In the genomic region with DNA sequence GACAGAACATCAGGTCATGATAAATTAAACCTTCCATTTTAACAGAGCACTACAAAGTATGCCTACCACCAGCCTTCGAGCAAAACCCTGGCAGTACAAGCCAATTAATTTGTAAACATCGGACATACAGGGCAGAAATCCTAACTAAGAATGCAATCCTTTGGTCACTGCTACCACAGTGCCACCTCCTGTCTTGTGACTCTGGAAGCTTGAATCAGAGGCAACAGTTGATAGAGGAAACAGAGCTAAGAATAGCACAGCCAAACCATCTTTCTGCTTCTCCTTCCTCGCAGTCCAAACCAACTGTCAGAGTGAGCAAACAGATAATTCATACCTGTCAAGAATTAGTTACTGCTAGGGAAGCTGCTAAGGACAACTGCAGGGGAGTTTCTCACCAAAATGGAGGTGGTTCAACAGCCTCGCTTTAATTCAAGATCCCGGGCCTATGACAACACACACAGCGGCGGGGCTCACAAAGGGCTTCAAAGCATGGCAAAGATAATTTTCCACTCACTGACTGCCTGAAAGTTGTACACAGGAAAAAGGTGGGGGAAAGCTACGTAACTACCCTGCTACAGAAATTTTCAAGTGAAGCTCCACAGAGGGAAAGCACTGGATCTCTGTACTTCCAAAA, we compare ENCODE assay signal across 10 mouse cellular contexts. TPM values are rescaled to one million over a fixed set of nuclear protein-coding genes. Genes with fewer than 3 reads are reported as not detected.
A peak's percentile ranks its signal among the peaks of the same experiment; 100 is the strongest.
DNase-seq lines count a peak whose midpoint lies in the region; ATAC-seq and TF ChIP-seq lines count a peak whose summit lies in the region.
"Had no signal": no experiment of that assay in that cellular context is flagged by ENCODE, and none has a peak within 500 bp of the region (broad histone marks: within the 10 kb centered on the region; RNA-seq: fewer than 3 reads in every experiment).

No protein-coding gene starts in this region.

- peak overlapping the region; percentile 42 for H3K4me2 ChIP-seq in lung, embryonic 16.5 days (ENCODE audit: low read depth, low read length)
- peak overlapping the region; percentile 25; the same call in 1 of the 2 replicates for H3K4me2 ChIP-seq in kidney, embryonic 15.5 days
- H3K4me2 ChIP-seq in stomach, postnatal 0 days (replicated peaks; ENCODE audit: low read depth), result peak overlapping the region; percentile 36

- peaks cover 41% of the 10 kb centered on the region for H3K4me1 ChIP-seq in lung, embryonic 16.5 days (replicated peaks; ENCODE audit: control insufficient read depth, insufficient read depth, low read length)
- H3K4me1 ChIP-seq in kidney, embryonic 15.5 days, result peaks cover 52% of the 10 kb centered on the region
- peaks cover 3% of the 10 kb centered on the region for H3K4me1 ChIP-seq in stomach, postnatal 0 days (replicated peaks; ENCODE audit: control insufficient read depth, insufficient read depth)

- peaks cover 6% of the 10 kb centered on the region for H3K36me3 ChIP-seq in lung, embryonic 16.5 days (ENCODE audit: control insufficient read depth, insufficient read depth, low read length)
- peaks cover 39% of the 10 kb centered on the region for H3K36me3 ChIP-seq in kidney, embryonic 15.5 days
- H3K36me3 ChIP-seq in stomach, postnatal 0 days (ENCODE audit: control insufficient read depth, insufficient read depth, low read length), result no peaks in the 10 kb centered on the region; the same call in 1 of the 2 replicates

- TF ChIP-seq CTCF in stomach, postnatal 0 days (IDR thresholded peaks at IDR 0.05; ENCODE audit: low read depth), result peak; percentile 73

- H3K4me3 ChIP-seq in lung, embryonic 16.5 days (ENCODE audit: low read length), result peak overlapping the region; percentile 11; the same call in 1 of the 2 replicates
- H3K4me3 ChIP-seq in kidney, embryonic 15.5 days (replicated peaks), result peak overlapping the region; percentile 10; the same call in 1 of the 2 replicates
- H3K4me3 ChIP-seq in stomach, postnatal 0 days (ENCODE audit: low read depth, low read length), result no peak overlapping the region
- H3K4me3 ChIP-seq: myocyte had no signal

- no peak for TF ChIP-seq EP300 in stomach, postnatal 0 days (optimal IDR thresholded peaks at IDR 0.05)

- H3K27me3 ChIP-seq in lung, embryonic 16.5 days (ENCODE audit: control insufficient read depth, insufficient read depth, low read depth, low read length), result no peaks in the 10 kb centered on the region
- no peaks in the 10 kb centered on the region for H3K27me3 ChIP-seq in kidney, embryonic 15.5 days
- H3K27me3 ChIP-seq in stomach, postnatal 0 days (ENCODE audit: control insufficient read depth, insufficient read depth, low read length), result no peaks in the 10 kb centered on the region

- H3K27ac ChIP-seq in lung, embryonic 16.5 days (ENCODE audit: low read length), result peak overlapping the region; percentile 64
- peak overlapping the region; percentile 37; the same call in 1 of the 2 replicates for H3K27ac ChIP-seq in kidney, embryonic 15.5 days
- peak overlapping the region; percentile 74 for H3K27ac ChIP-seq in stomach, postnatal 0 days (replicated peaks)

- ATAC-seq in lung, embryonic 16.5 days (ENCODE audit: low read depth), result 0 out of 2 replicates have a peak, but pooled peaks have one; percentile 24
- ATAC-seq in kidney, embryonic 15.5 days (replicated peaks; ENCODE audit: low FRiP score), result no peak
- ATAC-seq in stomach, postnatal 0 days (ENCODE audit: low FRiP score, low TSS enrichment), result no peak

- DNase-seq in adrenal gland, postnatal 14 days, result peak; percentile 21
- DNase-seq in adrenal gland, adult 2 months, result no peak
- no peak for DNase-seq in lung, postnatal 25 days (ENCODE audit: low spot score)
- peak; percentile 24 for DNase-seq in stomach, postnatal 0 days (ENCODE audit: low spot score)
- DNase-seq in urinary bladder, adult 18-20 months (ENCODE audit: low spot score in 2 of 2), result no peak
- DNase-seq in left cerebral cortex, adult 9 months (ENCODE audit: low spot score in 2 of 2), result no peak
- DNase-seq: cerebellum, adult 8-10 months had no signal

- 0 out of 2 replicates have a peak overlapping the region, but pooled peaks have one; percentile 16 for H3K9ac ChIP-seq in lung, embryonic 16.5 days (ENCODE audit: low read length)
- H3K9ac ChIP-seq in kidney, embryonic 15.5 days, result no peak overlapping the region
- no peak overlapping the region for H3K9ac ChIP-seq in stomach, postnatal 0 days (ENCODE audit: low read length)

- WGBS in lung, embryonic 16.5 days, result 41% methylated on average over 8 of the region's 8 CpGs
- 66% methylated on average over 8 of the region's 8 CpGs for WGBS in kidney, embryonic 15.5 days
- WGBS in stomach, postnatal 0 days, result 32% methylated on average over 8 of the region's 8 CpGs

- no peaks in the 10 kb centered on the region for H3K9me3 ChIP-seq in lung, embryonic 16.5 days (ENCODE audit: control insufficient read depth, low read length)
- H3K9me3 ChIP-seq in kidney, embryonic 15.5 days (replicated peaks), result no peaks in the 10 kb centered on the region
- H3K9me3 ChIP-seq in stomach, postnatal 0 days (ENCODE audit: control insufficient read depth, low read length), result no peaks in the 10 kb centered on the region

RNA-seq across cellular contexts. Expression of gene Igf2bp3, which starts 6.3 kb away (rescaled TPM):
- total RNA-seq in adrenal gland, postnatal 14 days (2021), result 2.8 and 3.1 TPM in 2 replicates
- under 1 TPM; 0.17 to 0.20 TPM for total RNA-seq in adrenal gland, adult 2 months (2021)
- polyA plus RNA-seq in adrenal gland, adult 2 months (2012; rRNA removed), result 0.02 TPM in 1 of 2 replicates, not detected in the other
- polyA plus RNA-seq in lung, embryonic 16.5 days (2015; fragmentation: Nextera tagmentation; extraction: Ambion mirVana), result 37.5 and 41.0 TPM in 2 replicates
- polyA plus RNA-seq in kidney, embryonic 15.5 days (2015; fragmentation: Nextera tagmentation; extraction: Ambion mirVana), result 46.2 and 49.7 TPM in 2 replicates
- 40.7 and 43.6 TPM in 2 replicates for polyA plus RNA-seq in stomach, postnatal 0 days (2015; fragmentation: Nextera tagmentation; extraction: Ambion mirVana)

RNA-seq across cellular contexts. Expression of gene Tra2a, which starts 55.4 kb away (rescaled TPM):
- 68.4 and 85.4 TPM in 2 replicates for total RNA-seq in adrenal gland, postnatal 14 days (2021)
- 10 to 100 TPM; 38.5 to 88.4 TPM for total RNA-seq in adrenal gland, adult 2 months (2021)
- polyA plus RNA-seq in adrenal gland, adult 2 months (2012; rRNA removed), result 15.6 and 17.5 TPM in 2 replicates
- polyA plus RNA-seq in lung, embryonic 16.5 days (2015; fragmentation: Nextera tagmentation; extraction: Ambion mirVana), result 111 TPM in 2 replicates
- polyA plus RNA-seq in kidney, embryonic 15.5 days (2015; fragmentation: Nextera tagmentation; extraction: Ambion mirVana), result 122 and 130 TPM in 2 replicates
- polyA plus RNA-seq in stomach, postnatal 0 days (2015; fragmentation: Nextera tagmentation; extraction: Ambion mirVana), result 34.6 and 35.4 TPM in 2 replicates

Comparison
In these comparisons a context has a peak if more than half of its experiments do, and no peak if none do; other contexts are left out.
1. DNase-seq: peak in adrenal gland, postnatal 14 days (single experiment) and stomach, postnatal 0 days (single experiment); none in adrenal gland, adult 2 months (single experiment), lung, postnatal 25 days (single experiment), urinary bladder, adult 18-20 months (0 of 2) and left cerebral cortex, adult 9 months (0 of 2).
2. RNA of gene Igf2bp3, which starts 6.3 kb away (polyA plus RNA-seq): 46.2 to 49.7 TPM in kidney, embryonic 15.5 days, 37.5 to 41.0 TPM in lung, embryonic 16.5 days and 40.7 to 43.6 TPM in stomach, postnatal 0 days; 0.02 TPM in adrenal gland, adult 2 months; every median in the first group is over 10 times any median in the second.
3. Peak in every context shown above with its lines, with median percentiles within 50 percentile points of each other: H3K27ac ChIP-seq and H3K4me2 ChIP-seq.